Mouse (Mus musculus) CH12.LX (cell line): ENCODE measurements around the gene Arhgef10l. TPM values are rescaled to one million over a fixed set of nuclear protein-coding genes. Genes with fewer than 3 reads are reported as not detected.

Experiments
- DNase-seq: peaks from one replicate; pipeline ENCODE4 v3.0.0-alpha.2; 2013; ENCODE audit errors: extremely low read depth
- H3K27ac ChIP-seq: 2 replicates; pipeline ENCODE4 v1.5.1; 2012; ENCODE audit warnings: low read depth, mild to moderate bottlenecking, control low read depth, moderate library complexity; ENCODE audit not compliant: insufficient read depth
- H3K27me3 ChIP-seq: replicated peaks from 2 replicates; pipeline ENCODE3; 2012; ENCODE audit warnings: inconsistent platforms
- H3K36me3 ChIP-seq, 2 experiments: replicated peaks in 1 of 2; 2 replicates each; pipeline versions ENCODE3 to v1.6.1; 2012; ENCODE audit warnings: inconsistent platforms in 1 of 2, low read length in 1 of 2, mild to moderate bottlenecking in 1 of 2, mixed read lengths in 1 of 2, moderate library complexity in 1 of 2; ENCODE audit not compliant: control insufficient read depth in 1 of 2, insufficient read depth in 1 of 2
- H3K4me1 ChIP-seq, 2 experiments: 2 replicates each; pipeline ENCODE4 v1.6.1; 2012; ENCODE audit warnings: inconsistent platforms in 1 of 2, moderate library complexity in 1 of 2; ENCODE audit not compliant: insufficient read depth in 2 of 2, control insufficient read depth in 1 of 2
- H3K4me2 ChIP-seq: 2 replicates; pipeline ENCODE4 v1.6.1; 2012; ENCODE audit warnings: low read depth, mild to moderate bottlenecking, control low read depth; ENCODE audit not compliant: poor library complexity, insufficient read depth, severe bottlenecking
- H3K4me3 ChIP-seq, 3 experiments: fragments of 150-350 bp in 1 of 3; sonication (generic) in 1 of 3; replicated peaks in 1 of 3; 2 replicates each; pipeline versions ENCODE3 to v1.5.1; 2011 to 2012; ENCODE audit warnings: low read depth in 2 of 3, low read length in 2 of 3, mild to moderate bottlenecking in 2 of 3, moderate library complexity in 2 of 3, control low read depth in 1 of 3, improper control_type of control experiment in 1 of 3, inconsistent platforms in 1 of 3, mixed read lengths in 1 of 3; ENCODE audit not compliant: poor library complexity in 1 of 3
- H3K79me2 ChIP-seq: replicated peaks from 2 replicates; pipeline ENCODE4 v1.6.1; 2012; ENCODE audit warnings: mild to moderate bottlenecking, moderate library complexity; ENCODE audit not compliant: control insufficient read depth, poor library complexity, insufficient read depth, severe bottlenecking; ENCODE audit errors: extremely low read depth
- H3K9ac ChIP-seq: 2 replicates; pipeline ENCODE4 v1.6.1; 2012; ENCODE audit warnings: low read depth, mild to moderate bottlenecking, control low read depth, moderate library complexity; ENCODE audit not compliant: insufficient read depth
- H3K9me3 ChIP-seq: replicated peaks from 2 replicates; pipeline ENCODE3; 2012; ENCODE audit warnings: low read length, inconsistent platforms, mixed read lengths
- CHD2 ChIP-seq: IDR thresholded peaks from 2 replicates; pipeline ENCODE4 v1.6.1; 2011; ENCODE audit warnings: low read length, improper control_type of control experiment
- EP300 ChIP-seq: IDR thresholded peaks from 2 replicates; pipeline ENCODE4 v1.6.1; 2011; ENCODE audit warnings: low read length, improper control_type of control experiment
- GABPA ChIP-seq: IDR thresholded peaks from 2 replicates; pipeline ENCODE4 v1.6.1; 2012; ENCODE audit warnings: low read depth, low read length, improper control_type of control experiment, inconsistent platforms; ENCODE audit not compliant: insufficient replicate concordance
- HCFC1 ChIP-seq: IDR thresholded peaks from 2 replicates; pipeline ENCODE4 v1.6.1; 2012; ENCODE audit warnings: low read depth, mild to moderate bottlenecking, inconsistent platforms, low read length, improper control_type of control experiment
- KAT2A ChIP-seq: IDR thresholded peaks from 2 replicates; pipeline ENCODE4 v1.6.1; 2012; ENCODE audit warnings: low read length, improper control_type of control experiment, inconsistent platforms; ENCODE audit not compliant: insufficient replicate concordance
- MAFK ChIP-seq: IDR thresholded peaks from 2 replicates; pipeline ENCODE4 v1.6.1; 2011; ENCODE audit warnings: low read length, improper control_type of control experiment; ENCODE audit not compliant: insufficient replicate concordance
- MAX ChIP-seq: IDR thresholded peaks from 2 replicates; pipeline ENCODE4 v1.6.1; 2011; ENCODE audit warnings: low read length, improper control_type of control experiment
- MXI1 ChIP-seq: IDR thresholded peaks from 2 replicates; pipeline ENCODE4 v1.6.1; 2011; ENCODE audit warnings: mild to moderate bottlenecking, low read depth, low read length, improper control_type of control experiment
- NRF1 ChIP-seq: IDR thresholded peaks from 2 replicates; pipeline ENCODE4 v1.6.1; 2014; ENCODE audit warnings: low read depth, mild to moderate bottlenecking, inconsistent platforms, low read length, improper control_type of control experiment, moderate library complexity
- PAX5 ChIP-seq: IDR thresholded peaks from 2 replicates; pipeline ENCODE4 v1.6.1; 2012; ENCODE audit warnings: low read length, inconsistent platforms, mixed read lengths
- POLR2A ChIP-seq: IDR thresholded peaks from 2 replicates; pipeline ENCODE4 v1.6.1; 2011; ENCODE audit warnings: low read depth, mild to moderate bottlenecking, improper control_type of control experiment, low read length
- POLR2AphosphoS2 ChIP-seq: IDR thresholded peaks from 2 replicates; pipeline ENCODE4 v1.6.1; 2011; ENCODE audit warnings: low read depth, low read length, improper control_type of control experiment
- SIN3A ChIP-seq: IDR thresholded peaks from 2 replicates; pipeline ENCODE4 v1.6.1; 2012; ENCODE audit warnings: low read length, improper control_type of control experiment, inconsistent platforms
- SMC3 ChIP-seq: IDR thresholded peaks from 2 replicates; pipeline ENCODE4 v1.6.1; 2011; ENCODE audit warnings: low read depth, low read length, improper control_type of control experiment
- TBP ChIP-seq: conservative IDR thresholded peaks from 2 replicates; pipeline ENCODE4 v1.6.1; 2011; ENCODE audit warnings: low read depth, low read length, improper control_type of control experiment
- TCF12 ChIP-seq: IDR thresholded peaks from 2 replicates; pipeline ENCODE4 v1.6.1; 2014; ENCODE audit warnings: low read depth, mild to moderate bottlenecking, inconsistent platforms, low read length, improper control_type of control experiment
- USF2 ChIP-seq: conservative IDR thresholded peaks from 2 replicates; pipeline ENCODE4 v1.6.1; 2011; ENCODE audit warnings: low read depth, low read length, improper control_type of control experiment
- ZKSCAN1 ChIP-seq: IDR thresholded peaks from 2 replicates; pipeline ENCODE4 v1.6.1; 2012; ENCODE audit warnings: low read depth, inconsistent platforms, low read length, improper control_type of control experiment, borderline replicate concordance
- ZMIZ1 ChIP-seq: IDR thresholded peaks from 2 replicates; pipeline ENCODE4 v1.6.1; 2012; ENCODE audit warnings: low read depth, mild to moderate bottlenecking, inconsistent platforms, low read length, improper control_type of control experiment
- ZNF384 ChIP-seq: IDR thresholded peaks from 2 replicates; pipeline ENCODE4 v1.6.1; 2012; ENCODE audit warnings: low read depth, low read length, improper control_type of control experiment, inconsistent platforms
- dilution Hi-C: fragments of 300-500 bp; cut with MboI; formaldehyde crosslinking; loops from 2 replicates; pipeline ENCODE4 v1.14.3; 2020; ENCODE audit warnings: low sequenced_read_pairs; ENCODE audit not compliant: extremely low pct_unique_long_range_greater_than_20kb, extremely low pct_ligation_motif_present
- in situ Hi-C: fragments of 300-500 bp; cut with MboI; formaldehyde crosslinking; loops from 3 replicates; pipeline ENCODE4 v1.14.3; 2019; ENCODE audit warnings: low sequenced_read_pairs, low pct_ligation_motif_present, low pct_unique_long_range_greater_than_20kb, mixed read lengths
- polyA plus RNA-seq: library from polyadenylated mRNA; unstranded; fragments of >175 nt; gene quantifications from 2 replicates; pipeline ENCODE4 v1.2.1, GENCODE M21; 2012; ENCODE audit warnings: low read depth; ENCODE audit not compliant: insufficient read length
- total RNA-seq, 2 experiments: library from RNA; depleted of rRNA; stranded (reverse); fragments of 300-350 nt in 1 of 2; fragments of >200 nt in 1 of 2; gene quantifications; 2 replicates each; pipeline ENCODE4 v1.2.3; 2012 to 2014

Arhgef10l gene
- total and polyA plus RNA-seq, 3 experiments, result 4.5 to 15.8 (median 10.2) TPM

DNA sequence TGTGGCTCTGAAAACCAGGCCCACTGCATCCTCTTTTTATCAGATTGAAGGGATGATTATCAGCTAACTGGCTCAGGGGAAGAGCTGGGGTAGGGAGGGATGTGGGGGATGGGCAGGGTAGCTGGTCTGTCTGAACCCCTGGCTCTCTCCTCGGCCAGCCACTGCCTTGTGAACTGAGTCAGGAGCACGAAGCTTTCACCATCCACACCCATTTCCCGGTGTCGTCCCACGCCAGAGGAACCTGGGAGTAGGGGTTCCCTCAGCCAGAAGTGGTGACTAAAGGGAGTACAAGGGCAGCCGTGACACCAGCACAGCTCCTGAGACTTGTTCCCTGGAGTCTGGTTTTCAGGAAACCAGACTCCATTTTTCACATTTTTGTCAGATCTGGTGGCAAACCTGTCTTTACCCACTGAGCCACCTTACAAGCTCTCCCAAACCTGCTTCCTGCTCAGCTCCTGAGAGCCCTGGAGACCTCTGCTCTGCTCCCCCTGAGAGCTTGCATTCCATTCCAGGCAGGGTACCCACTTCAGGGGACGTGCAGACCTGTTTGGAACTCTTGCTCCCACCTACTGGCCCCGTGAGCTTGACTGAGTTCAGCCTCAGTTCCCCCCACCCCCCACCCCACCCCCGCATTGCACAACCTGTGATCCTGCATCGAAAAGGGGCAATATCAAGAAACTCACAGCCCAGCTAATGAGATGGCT is 2.8 kb downstream of the Arhgef10l start:
- Histone ChIP-seq H3K4me3 (no peak overlapping the region), H3K4me1 (peaks cover 0 to 14% of the 10 kb centered on the region in 2 experiments; a peak in 2 of 4 replicates), H3K27ac (no peak overlapping the region), H3K27me3 (peaks cover 72% of the 10 kb centered on the region), H3K4me2 (no peak overlapping the region), H3K79me2 (no peaks in the 10 kb centered on the region), H3K9me3 (no peaks in the 10 kb centered on the region), H3K36me3 (no peaks in the 10 kb centered on the region), H3K9ac (no peak overlapping the region)
- in situ Hi-C loops (no loop called here), dilution Hi-C loops (no loop called here)
- no peak for TF ChIP-seq ZMIZ1
- no peak for TF ChIP-seq TBP
- no peak for TF ChIP-seq MAX
- TF ChIP-seq GABPA, result no peak
- no peak for TF ChIP-seq SIN3A
- no peak for DNase-seq

DNA sequence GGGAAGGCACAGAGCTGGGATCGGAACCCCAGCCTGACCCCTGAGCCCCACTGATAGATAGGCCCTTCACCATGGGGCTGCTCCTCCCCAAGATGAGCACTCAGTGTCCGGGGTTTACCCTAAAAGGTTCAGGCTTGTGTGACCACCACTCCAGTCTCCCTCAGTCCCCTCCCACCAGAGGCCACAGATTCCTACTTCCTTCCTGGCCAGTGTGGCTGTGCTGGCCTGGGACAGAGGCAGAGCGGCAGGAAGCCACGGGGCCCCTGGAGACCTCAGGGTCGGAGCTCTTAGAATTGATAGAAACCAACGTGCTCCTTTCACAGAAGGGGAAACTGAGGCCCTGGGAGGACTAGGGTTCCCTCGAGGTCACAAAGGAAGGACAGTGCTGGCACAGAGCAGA is 3.4 kb downstream of the Arhgef10l start:
- Histone ChIP-seq H3K4me2 (no peak overlapping the region), H3K36me3 (no peaks in the 10 kb centered on the region), H3K4me3 (no peak overlapping the region), H3K27me3 (peaks cover 74% of the 10 kb centered on the region), H3K9ac (no peak overlapping the region), H3K4me1 (peaks cover 0 to 14% of the 10 kb centered on the region in 2 experiments; a peak in 2 of 4 replicates), H3K27ac (no peak overlapping the region), H3K9me3 (no peaks in the 10 kb centered on the region), H3K79me2 (no peaks in the 10 kb centered on the region)
- dilution Hi-C loops, result no loop called here
- TF ChIP-seq POLR2A (no peak), MAX (no peak), TBP (no peak), HCFC1 (no peak), SMC3 (no peak), ZKSCAN1 (no peak), EP300 (no peak)
- in situ Hi-C loops, result no loop called here
- no peak for DNase-seq

DNA sequence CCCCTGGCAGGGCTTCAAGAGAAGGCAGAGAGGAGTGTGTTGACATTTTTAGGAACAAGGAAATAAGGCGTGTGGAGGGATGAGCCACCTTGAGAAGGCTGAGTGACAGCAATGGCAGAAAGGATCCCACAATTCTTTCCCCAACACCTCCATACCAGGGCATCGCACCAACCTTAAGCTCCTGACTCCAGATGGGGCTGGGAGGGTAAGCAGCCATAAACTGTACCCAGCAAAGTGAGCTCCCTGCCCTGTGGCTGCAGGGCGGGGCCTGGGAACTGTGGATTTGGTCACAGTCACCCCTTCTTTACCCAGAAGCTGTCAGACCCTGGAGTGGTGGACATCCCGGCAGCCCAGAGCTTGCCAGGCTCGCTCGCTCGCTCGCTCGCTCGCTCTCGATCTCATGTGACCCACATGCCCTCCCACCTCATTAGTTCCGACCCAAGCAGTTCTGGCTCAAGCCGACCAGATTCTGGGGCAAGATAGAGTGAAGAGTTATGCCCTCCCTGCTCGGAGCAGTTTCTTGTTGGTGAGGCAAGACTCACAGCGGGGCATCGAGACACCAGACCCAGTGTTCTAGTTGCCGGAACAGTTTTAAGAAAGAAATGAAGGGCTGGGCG is 4.3 kb downstream of the Arhgef10l start:
- peaks cover 78% of the 10 kb centered on the region for H3K27me3 ChIP-seq
- no peak for DNase-seq
- in situ Hi-C loops (no loop called here), dilution Hi-C loops (no loop called here)
- no peak overlapping the region for H3K4me3 ChIP-seq
- no peak overlapping the region for H3K27ac ChIP-seq
- TF ChIP-seq NRF1 (no peak), CHD2 (no peak), ZNF384 (no peak), POLR2AphosphoS2 (no peak), TCF12 (no peak), PAX5 (no peak), MAFK (no peak), KAT2A (no peak), SIN3A (no peak), MXI1 (no peak), MAX (no peak), USF2 (no peak)
- H3K9ac ChIP-seq, result no peak overlapping the region
- H3K9me3 ChIP-seq, result no peaks in the 10 kb centered on the region
- H3K4me1 ChIP-seq, result peaks cover 0 to 14% of the 10 kb centered on the region in 2 experiments; a peak in 2 of 4 replicates
- H3K36me3 ChIP-seq, result no peaks in the 10 kb centered on the region
- H3K79me2 ChIP-seq, result no peaks in the 10 kb centered on the region
- H3K4me2 ChIP-seq, result no peak overlapping the region
